Mouse (Mus musculus) testis, adult 2 months (tissue): ENCODE results near the gene Rragd. TPM values are rescaled to one million over a fixed set of nuclear protein-coding genes. Genes with fewer than 3 reads are reported as not detected.
A peak's percentile ranks its signal among the peaks of the same experiment; 100 is the strongest.

Source experiments
- H3K27ac ChIP-seq: fragments of 200-500 bp; 2 replicates; pipeline ENCODE4 v1.5.1; 2012; ENCODE audit warnings: low read depth, low read length; ENCODE audit not compliant: control insufficient read depth, insufficient read depth
- H3K27me3 ChIP-seq: fragments of 200-500 bp; 2 replicates; pipeline ENCODE4 v1.6.1; 2012; ENCODE audit warnings: mild to moderate bottlenecking, low read length, moderate library complexity; ENCODE audit not compliant: control insufficient read depth, insufficient read depth
- H3K36me3 ChIP-seq: fragments of 200-500 bp; 2 replicates; pipeline ENCODE4 v1.6.1; 2012; ENCODE audit warnings: mild to moderate bottlenecking, low read length; ENCODE audit not compliant: control insufficient read depth, insufficient read depth
- H3K4me1 ChIP-seq: fragments of 200-500 bp; 2 replicates; pipeline ENCODE4 v1.6.1; 2012; ENCODE audit warnings: low read length; ENCODE audit not compliant: control insufficient read depth, insufficient read depth
- H3K4me3 ChIP-seq: fragments of 200-500 bp; 2 replicates; pipeline ENCODE4 v1.5.1; 2012; ENCODE audit warnings: low read depth, mild to moderate bottlenecking, low read length, moderate library complexity, mixed read lengths; ENCODE audit not compliant: control insufficient read depth
- CTCF ChIP-seq: fragments of 200-500 bp; IDR thresholded peaks from 2 replicates; pipeline ENCODE4 v1.5.1; 2012; ENCODE audit warnings: low read depth, mild to moderate bottlenecking, inconsistent platforms, low read length, moderate library complexity; ENCODE audit not compliant: control insufficient read depth, insufficient read depth, insufficient replicate concordance
- POLR2A ChIP-seq: fragments of 200-500 bp; IDR thresholded peaks from 2 replicates; pipeline ENCODE4 v1.6.1; 2012; ENCODE audit warnings: low read depth, mild to moderate bottlenecking, inconsistent platforms, low read length, moderate library complexity; ENCODE audit not compliant: control insufficient read depth
- polyA plus RNA-seq: library from polyadenylated mRNA; depleted of rRNA; stranded (reverse); fragments of >200 nt; gene quantifications from 2 replicates; pipeline ENCODE4 v1.2.3, GENCODE M21; 2012; rRNA removed

Rragd gene
- 1.6 and 2.6 TPM in 2 replicates for polyA plus RNA-seq

DNA sequence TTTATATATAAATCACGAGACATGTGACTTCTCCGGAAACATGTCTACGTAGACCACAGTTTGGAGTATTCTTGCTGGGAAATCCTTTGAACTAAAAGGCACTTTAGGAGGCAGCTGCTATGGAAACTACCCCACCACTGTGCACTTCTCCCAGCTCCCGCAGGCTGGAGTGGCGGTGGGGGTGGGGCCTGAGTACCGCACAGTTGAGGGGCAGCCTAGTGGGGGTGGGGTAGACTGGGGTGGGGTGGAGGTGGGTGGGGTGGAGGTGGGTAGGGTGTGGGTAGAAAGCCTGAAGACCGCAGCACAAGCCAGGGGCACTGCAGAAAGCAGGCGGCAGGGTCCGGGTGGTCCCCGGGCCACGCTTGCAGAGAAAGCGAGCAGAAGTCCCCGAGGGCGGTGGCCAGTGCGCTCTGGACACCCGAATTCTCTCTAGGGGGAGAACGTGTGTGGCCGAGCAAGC, at the start of gene Rragd:
Gene Rragd (plus strand): TSS at position 322 of the 460 bp plus-strand sequence.
- TF ChIP-seq POLR2A (no peak), CTCF (no peak)
- peak within 1 kb of the TSS; percentile 87 for H3K4me3 ChIP-seq
- H3K36me3 ChIP-seq: no peaks in the 10 kb centered on the region
- H3K27ac ChIP-seq: no peak within 1 kb of the TSS
- peaks cover 14% of the 10 kb centered on the region for H3K4me1 ChIP-seq
- peaks cover 2% of the 10 kb centered on the region; the same call in 1 of the 2 replicates for H3K27me3 ChIP-seq

- Histone ChIP-seq H3K36me3 (no peaks in the 10 kb centered on the region), H3K4me1 (no peaks in the 10 kb centered on the region), H3K27ac (peak overlapping the region; percentile 21; the same call in 1 of the 2 replicates), H3K27me3 (no peaks in the 10 kb centered on the region), H3K4me3 (no peak overlapping the region)
- TF ChIP-seq CTCF: no peak
Observed at GRCm38 (mm10) chr4:32936762-32937341, 46.0 kb upstream of the Rragd start.

- Histone ChIP-seq H3K4me1 (no peaks in the 10 kb centered on the region), H3K36me3 (no peaks in the 10 kb centered on the region), H3K27ac (no peak overlapping the region), H3K4me3 (no peak overlapping the region), H3K27me3 (no peaks in the 10 kb centered on the region)
- TF ChIP-seq CTCF: no peak
- TF ChIP-seq POLR2A: no peak
Observed at GRCm38 (mm10) chr4:32939521-32939920, 43.3 kb upstream of the Rragd start.

DNA sequence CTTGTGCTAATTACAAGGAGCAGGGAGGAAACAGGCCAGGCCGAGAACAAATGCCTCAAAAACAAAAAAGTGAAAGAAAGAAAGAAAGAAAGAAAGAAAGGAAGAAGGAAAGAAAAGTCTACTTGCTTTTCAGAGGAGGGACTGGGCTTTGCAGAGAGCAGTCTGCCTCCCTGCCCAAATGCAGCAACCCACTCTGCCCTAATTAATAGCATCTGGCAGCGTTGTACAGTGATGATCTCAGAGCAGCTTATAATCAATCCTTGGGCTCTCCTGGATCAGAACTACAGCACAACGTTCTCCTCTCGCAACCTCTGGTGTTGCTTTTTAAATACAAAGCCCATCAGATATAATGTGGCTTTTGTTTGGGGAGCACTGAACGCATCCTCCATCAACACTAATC, 42.9 kb upstream of the Rragd start:
- Histone ChIP-seq H3K4me1 (no peaks in the 10 kb centered on the region), H3K4me3 (no peak overlapping the region), H3K36me3 (no peaks in the 10 kb centered on the region), H3K27me3 (no peaks in the 10 kb centered on the region), H3K27ac (no peak overlapping the region)
- TF ChIP-seq POLR2A (no peak), CTCF (no peak)

GRCm38 (mm10) chr4:32940984-32941383, 41.9 kb upstream of the Rragd start:
- Histone ChIP-seq H3K36me3 (no peaks in the 10 kb centered on the region), H3K4me1 (no peaks in the 10 kb centered on the region), H3K4me3 (no peak overlapping the region), H3K27me3 (no peaks in the 10 kb centered on the region), H3K27ac (no peak overlapping the region)
- TF ChIP-seq CTCF (no peak), POLR2A (no peak)

DNA sequence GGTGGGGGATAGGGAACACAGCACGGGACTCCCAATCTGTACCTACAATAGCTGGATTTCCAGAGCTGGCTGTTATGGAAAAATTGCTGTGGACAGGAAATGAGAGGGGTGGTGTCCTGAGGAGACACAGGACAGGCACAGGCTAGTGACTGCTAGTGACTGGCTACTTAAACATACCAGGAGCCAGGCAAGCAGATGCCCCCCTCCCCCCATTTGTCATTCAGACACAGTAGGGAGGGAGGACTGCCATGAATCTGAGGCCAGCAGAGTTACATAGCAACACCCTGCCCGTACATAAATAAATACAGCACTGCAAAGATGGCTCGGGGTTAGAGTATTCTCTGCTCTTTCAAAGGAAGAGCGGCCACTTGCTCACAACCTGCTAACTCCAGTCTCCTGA, 35.2 kb upstream of the Rragd start:
- H3K4me1 ChIP-seq: peaks cover 13% of the 10 kb centered on the region
- no peak overlapping the region for H3K4me3 ChIP-seq
- H3K36me3 ChIP-seq: no peaks in the 10 kb centered on the region
- H3K27me3 ChIP-seq: no peaks in the 10 kb centered on the region
- H3K27ac ChIP-seq: no peak overlapping the region
- TF ChIP-seq POLR2A (no peak), CTCF (no peak)

- TF ChIP-seq POLR2A: no peak
- TF ChIP-seq CTCF: no peak
- Histone ChIP-seq H3K4me1 (peaks cover 13% of the 10 kb centered on the region), H3K27ac (no peak overlapping the region), H3K36me3 (no peaks in the 10 kb centered on the region), H3K4me3 (no peak overlapping the region), H3K27me3 (no peaks in the 10 kb centered on the region)
Observed at GRCm38 (mm10) chr4:32948696-32949095, 34.1 kb upstream of the Rragd start.
